Mouse (Mus musculus) megakaryocyte, embryonic 14.5 days (primary cell): ENCODE data around the gene Arl13b.

ENCODE experiments used
- FLI1 ChIP-seq: IDR thresholded peaks from 2 replicates; pipeline ENCODE4 v1.6.1; 2012; ENCODE audit warnings: low read length, inconsistent platforms, mixed read lengths
- GATA1 ChIP-seq: IDR thresholded peaks from 3 replicates; pipeline ENCODE4 v1.6.1; 2012; ENCODE audit warnings: mixed read lengths, low read length, inconsistent platforms, borderline replicate concordance

DNA sequence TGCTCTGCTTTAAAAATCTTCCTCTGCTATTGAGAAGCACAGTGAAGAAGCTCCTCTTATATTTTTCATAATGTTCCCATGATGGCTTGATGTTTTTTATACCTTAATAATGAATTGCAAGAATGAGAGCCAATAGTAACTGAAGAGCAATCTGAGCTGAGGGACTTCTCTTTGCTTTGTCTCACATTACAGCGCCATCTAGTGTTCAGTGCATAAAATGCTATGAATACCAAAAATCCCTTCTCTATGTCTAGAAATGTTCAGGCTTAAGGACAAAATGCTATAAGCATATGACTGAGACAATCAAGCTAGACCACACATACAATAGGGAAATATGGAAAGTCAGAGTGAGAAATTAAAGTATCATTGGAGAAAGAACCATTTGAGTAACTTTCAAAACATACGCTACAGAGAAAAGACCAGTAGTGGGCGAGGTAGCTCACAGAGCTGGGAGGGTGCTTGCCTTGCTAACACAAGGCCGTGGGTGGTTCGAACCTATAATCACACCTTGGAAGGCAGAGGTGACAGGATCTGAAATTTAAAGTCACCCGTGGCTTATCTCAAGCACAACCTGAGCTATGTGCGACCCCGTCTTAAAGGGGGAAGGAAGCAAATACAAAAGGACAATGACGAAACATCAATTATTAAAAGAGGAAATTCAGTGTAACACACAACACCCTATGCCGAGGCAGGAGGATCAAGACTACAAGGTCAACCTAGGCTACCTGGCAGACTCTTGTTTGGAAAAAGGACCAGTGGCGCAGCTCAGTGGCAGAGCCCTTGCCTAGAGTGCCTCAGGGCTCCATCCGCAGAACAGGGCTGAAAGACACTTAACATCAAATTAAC is 20.5 kb downstream of the Arl13b start:
- no peak for TF ChIP-seq GATA1
- no peak for TF ChIP-seq FLI1
